Mouse (Mus musculus) bone marrow, adult 2 months (tissue): ENCODE data around the gene Rpp40.

ENCODE experiments used
- CTCF ChIP-seq: fragments of 200-500 bp; IDR thresholded peaks from 2 replicates; pipeline ENCODE4 v1.5.1; 2011; ENCODE audit warnings: low read length, control low read depth; ENCODE audit not compliant: control insufficient read depth, insufficient read depth
- POLR2A ChIP-seq: fragments of 200-500 bp; IDR thresholded peaks from 2 replicates; pipeline ENCODE4 v1.6.1; 2011; ENCODE audit warnings: low read depth, mild to moderate bottlenecking, control low read depth, low read length, borderline replicate concordance; ENCODE audit not compliant: control insufficient read depth

DNA sequence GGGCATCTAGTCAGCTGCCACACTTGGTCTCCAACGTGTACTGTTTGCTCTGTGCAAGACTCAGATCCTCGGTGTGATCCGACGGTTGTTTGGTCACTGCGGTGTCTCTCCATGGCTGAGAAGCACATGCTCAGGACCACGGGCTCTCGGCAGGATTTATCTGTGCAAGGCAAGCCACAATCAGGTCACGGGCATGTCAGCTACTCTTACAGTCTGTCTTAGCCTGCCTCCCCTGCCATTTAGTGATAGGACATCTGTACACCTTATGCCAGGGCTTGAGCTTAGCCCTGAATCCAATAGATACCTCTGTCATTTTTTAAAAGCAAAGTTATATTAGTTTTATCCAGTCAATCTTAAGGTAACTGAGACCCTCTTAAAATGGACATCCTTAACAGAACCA lies 35.5 kb downstream of the Rpp40 start:
- TF ChIP-seq CTCF, result no peak
- no peak for TF ChIP-seq POLR2A
